Mouse (Mus musculus): Measurements from ENCODE around the gene Hid1. TPM values are rescaled to one million over a fixed set of nuclear protein-coding genes. Genes with fewer than 3 reads are reported as not detected.
"Not testable (repeated sequence)": the region's sequence is repeated elsewhere in the genome, so short reads cannot be mapped to it uniquely, and the experiment has no call there.

Gene Hid1
- polyA plus RNA-seq, 1 experiment, result 105 TPM

GRCm38 (mm10) chr11:115400126-115400525, 32.6 kb upstream of the Hid1 start:
- no peak for TF ChIP-seq CTCF (IDR thresholded peaks at IDR 0.05; ENCODE audit: borderline replicate concordance, insufficient read depth, low read depth, low read length)
- peak overlapping the region; percentile 65 for H3K4me3 ChIP-seq (replicated peaks; ENCODE audit: insufficient read depth, low read depth, low read length)
- 23% methylated on average over 3 of the region's 3 CpGs for WGBS
- peak overlapping the region; percentile 98 for H3K27ac ChIP-seq (ENCODE audit: insufficient read depth, low read length)
- H3K4me1 ChIP-seq (ENCODE audit: control insufficient read depth, insufficient read depth, low read length), result peaks cover 27% of the 10 kb centered on the region
- DNase-seq, result peak; percentile 42 to 50
- no peaks in the 10 kb centered on the region for H3K27me3 ChIP-seq (ENCODE audit: control insufficient read depth, insufficient read depth, low read length)

- 55% methylated on average over 7 of the region's 7 CpGs for WGBS
- no peak overlapping the region for H3K4me3 ChIP-seq (replicated peaks; ENCODE audit: insufficient read depth, low read depth, low read length)
- no peak for DNase-seq
- TF ChIP-seq CTCF (IDR thresholded peaks at IDR 0.05; ENCODE audit: borderline replicate concordance, insufficient read depth, low read depth, low read length), result no peak
- TF ChIP-seq POLR2A (IDR thresholded peaks at IDR 0.05; ENCODE audit: borderline replicate concordance, insufficient read depth, low read length), result no peak
- no peaks in the 10 kb centered on the region for H3K27me3 ChIP-seq (ENCODE audit: control insufficient read depth, insufficient read depth, low read length)
- H3K27ac ChIP-seq (ENCODE audit: insufficient read depth, low read length), result no peak overlapping the region
- peaks cover 39% of the 10 kb centered on the region for H3K4me1 ChIP-seq (ENCODE audit: control insufficient read depth, insufficient read depth, low read length)
These were observed 30.5 kb upstream of the Hid1 start for GRCm38 (mm10) chr11:115398085-115398484.

GRCm38 (mm10) chr11:115393721-115394325, 26.3 kb upstream of the Hid1 start:
- Histone ChIP-seq H3K27ac (ENCODE audit: insufficient read depth, low read length) (peak overlapping the region; percentile 27), H3K27me3 (ENCODE audit: control insufficient read depth, insufficient read depth, low read length) (no peaks in the 10 kb centered on the region), H3K4me3 (replicated peaks; ENCODE audit: insufficient read depth, low read depth, low read length) (peak overlapping the region; percentile 14), H3K4me1 (ENCODE audit: control insufficient read depth, insufficient read depth, low read length) (peaks cover 23% of the 10 kb centered on the region)
- no peak for TF ChIP-seq CTCF (IDR thresholded peaks at IDR 0.05; ENCODE audit: borderline replicate concordance, insufficient read depth, low read depth, low read length)
- TF ChIP-seq POLR2A (IDR thresholded peaks at IDR 0.05; ENCODE audit: borderline replicate concordance, insufficient read depth, low read length), result peak; percentile 38; the same call in 1 of the 2 replicates
- peak; percentile 83 to 86 for DNase-seq
- 26% methylated on average over 34 of the region's 34 CpGs for WGBS

GRCm38 (mm10) chr11:115391358-115391757, 23.8 kb upstream of the Hid1 start:
- TF ChIP-seq POLR2A (IDR thresholded peaks at IDR 0.05; ENCODE audit: borderline replicate concordance, insufficient read depth, low read length) (no peak), CTCF (IDR thresholded peaks at IDR 0.05; ENCODE audit: borderline replicate concordance, insufficient read depth, low read depth, low read length) (no peak)
- H3K4me3 ChIP-seq (replicated peaks; ENCODE audit: insufficient read depth, low read depth, low read length), result no peak overlapping the region
- no peak overlapping the region for H3K27ac ChIP-seq (ENCODE audit: insufficient read depth, low read length)
- peaks cover 22% of the 10 kb centered on the region for H3K4me1 ChIP-seq (ENCODE audit: control insufficient read depth, insufficient read depth, low read length)
- H3K27me3 ChIP-seq (ENCODE audit: control insufficient read depth, insufficient read depth, low read length), result no peaks in the 10 kb centered on the region
- 91% methylated on average over 7 of the region's 7 CpGs for WGBS
- DNase-seq, result no peak

GRCm38 (mm10) chr11:115386859-115387258, 19.3 kb upstream of the Hid1 start:
- DNase-seq; H3K4me3 ChIP-seq (replicated peaks; ENCODE audit: insufficient read depth, low read depth, low read length); H3K27me3 ChIP-seq (ENCODE audit: control insufficient read depth, insufficient read depth, low read length); H3K27ac ChIP-seq (ENCODE audit: insufficient read depth, low read length): not testable (repeated sequence)
- H3K4me1 ChIP-seq (ENCODE audit: control insufficient read depth, insufficient read depth, low read length), result peaks cover 22% of the 10 kb centered on the region
- 87% methylated on average over 3 of the region's 3 CpGs for WGBS

- DNase-seq, result no peak
- H3K27ac ChIP-seq (ENCODE audit: insufficient read depth, low read length), result peak overlapping the region; percentile 23; the same call in 1 of the 2 replicates
- 70% methylated on average over 5 of the region's 5 CpGs for WGBS
These were observed 17.0 kb upstream of the Hid1 start for GRCm38 (mm10) chr11:115384587-115384986.

GRCm38 (mm10) chr11:115383701-115384474, 16.3 kb upstream of the Hid1 start:
- TF ChIP-seq POLR2A (IDR thresholded peaks at IDR 0.05; ENCODE audit: borderline replicate concordance, insufficient read depth, low read length) (no peak), CTCF (IDR thresholded peaks at IDR 0.05; ENCODE audit: borderline replicate concordance, insufficient read depth, low read depth, low read length) (no peak)
- Histone ChIP-seq H3K4me3 (replicated peaks; ENCODE audit: insufficient read depth, low read depth, low read length) (peak overlapping the region; percentile 98), H3K4me1 (ENCODE audit: control insufficient read depth, insufficient read depth, low read length) (peaks cover 22% of the 10 kb centered on the region), H3K27me3 (ENCODE audit: control insufficient read depth, insufficient read depth, low read length) (no peaks in the 10 kb centered on the region), H3K27ac (ENCODE audit: insufficient read depth, low read length) (peak overlapping the region; percentile 23)
- WGBS, result 15% methylated on average over 16 of the region's 16 CpGs
- DNase-seq, result peak in 1 of 2 experiments; percentile 59

More at GRCm38 (mm10) chr11:115384587-115384986, 17.0 kb upstream of the Hid1 start:
- Histone ChIP-seq H3K4me3 (replicated peaks; ENCODE audit: insufficient read depth, low read depth, low read length) (no peak overlapping the region), H3K27me3 (ENCODE audit: control insufficient read depth, insufficient read depth, low read length) (no peaks in the 10 kb centered on the region), H3K4me1 (ENCODE audit: control insufficient read depth, insufficient read depth, low read length) (peaks cover 22% of the 10 kb centered on the region)
- TF ChIP-seq CTCF (IDR thresholded peaks at IDR 0.05; ENCODE audit: borderline replicate concordance, insufficient read depth, low read depth, low read length) (no peak), POLR2A (IDR thresholded peaks at IDR 0.05; ENCODE audit: borderline replicate concordance, insufficient read depth, low read length) (no peak)

- H3K27me3 ChIP-seq (ENCODE audit: control insufficient read depth, insufficient read depth, low read length), result no peaks in the 10 kb centered on the region
- TF ChIP-seq POLR2A (IDR thresholded peaks at IDR 0.05; ENCODE audit: borderline replicate concordance, insufficient read depth, low read length), result peak; percentile 28; the same call in 1 of the 2 replicates
- no peak for TF ChIP-seq CTCF (IDR thresholded peaks at IDR 0.05; ENCODE audit: borderline replicate concordance, insufficient read depth, low read depth, low read length)
- 3% methylated on average over 5 of the region's 5 CpGs for WGBS
- H3K27ac ChIP-seq (ENCODE audit: insufficient read depth, low read length), result peak overlapping the region; percentile 23
- peaks cover 18% of the 10 kb centered on the region for H3K4me1 ChIP-seq (ENCODE audit: control insufficient read depth, insufficient read depth, low read length)
- DNase-seq, result peak; percentile 49 to 56
- H3K4me3 ChIP-seq (replicated peaks; ENCODE audit: insufficient read depth, low read depth, low read length), result peak overlapping the region; percentile 98
These were observed 15.3 kb upstream of the Hid1 start for GRCm38 (mm10) chr11:115382891-115383290.
